Mouse (Mus musculus) E14TG2a.4 (cell line): Measurements from ENCODE around the gene Dchs1.
A peak's percentile ranks its signal among the peaks of the same experiment; 100 is the strongest.

Source experiments
- CTCF ChIP-seq: conservative IDR thresholded peaks from 2 replicates; pipeline ENCODE4 v1.5.1; 2014; ENCODE audit warnings: low read length
- NANOG ChIP-seq: IDR thresholded peaks from 2 replicates; pipeline ENCODE4 v1.6.1; 2014; ENCODE audit warnings: borderline replicate concordance, low read length, mixed read lengths
- POU5F1 ChIP-seq: IDR thresholded peaks from 2 replicates; pipeline ENCODE4 v1.6.1; 2014; ENCODE audit warnings: low read length, borderline replicate concordance

- TF ChIP-seq CTCF (0 out of 2 replicates have a peak, but pooled peaks have one; percentile 19), NANOG (no peak), POU5F1 (no peak)
Observed at GRCm38 (mm10) chr7:105795759-105796366, 8.4 kb upstream of the Dchs1 start.
